Mouse (Mus musculus): Measurements from ENCODE around the gene Elk3.

Elk3 gene

GRCm38 (mm10) chr10:93331543-93331942 lies 20.6 kb upstream of the Elk3 start:
- no peak for DNase-seq (ENCODE audit: low spot score)

DNA sequence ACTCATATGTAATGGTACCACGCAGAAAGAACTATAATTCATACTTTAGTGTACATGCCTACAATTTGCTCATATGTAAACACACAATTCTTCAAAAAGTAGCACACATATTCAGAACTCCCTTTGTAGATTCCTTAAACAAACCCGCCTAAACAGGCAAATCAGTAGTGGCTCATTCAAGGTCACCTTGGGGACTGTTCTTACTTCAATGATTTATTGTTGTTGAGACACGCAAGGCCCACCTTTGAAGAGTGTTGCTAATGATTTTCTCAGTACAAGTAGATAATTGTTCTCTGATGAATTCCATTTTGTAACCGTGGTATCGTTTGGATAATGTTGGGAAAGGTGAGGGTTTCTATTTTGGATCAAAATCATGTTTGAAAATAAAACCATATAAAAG lies 17.4 kb upstream of the Elk3 start:
- DNase-seq (ENCODE audit: low spot score) = no peak

DNA sequence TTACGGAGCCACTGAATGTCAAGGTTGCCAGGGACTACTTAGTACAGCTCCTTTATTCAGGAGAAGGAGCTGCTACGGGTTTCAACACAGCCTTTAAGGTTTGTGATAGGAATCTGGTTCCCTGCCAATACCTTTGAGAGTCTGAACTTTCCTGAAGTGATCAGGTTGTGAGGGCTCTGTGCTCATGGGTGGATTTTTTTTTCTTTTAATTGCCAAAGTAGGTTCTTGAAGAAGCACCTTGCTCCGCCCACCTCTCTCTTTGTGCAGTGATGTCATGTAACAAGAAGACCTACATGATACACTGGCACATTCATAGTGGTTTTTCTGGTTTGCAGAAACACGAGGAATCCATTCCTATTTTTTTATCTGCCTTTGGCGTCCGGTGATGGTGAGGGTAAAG lies 16.3 kb upstream of the Elk3 start:
- DNase-seq (ENCODE audit: low spot score) = no peak

GRCm38 (mm10) chr10:93326741-93327100 lies 15.8 kb upstream of the Elk3 start:
- DNase-seq (ENCODE audit: low spot score) = no peak

DNA sequence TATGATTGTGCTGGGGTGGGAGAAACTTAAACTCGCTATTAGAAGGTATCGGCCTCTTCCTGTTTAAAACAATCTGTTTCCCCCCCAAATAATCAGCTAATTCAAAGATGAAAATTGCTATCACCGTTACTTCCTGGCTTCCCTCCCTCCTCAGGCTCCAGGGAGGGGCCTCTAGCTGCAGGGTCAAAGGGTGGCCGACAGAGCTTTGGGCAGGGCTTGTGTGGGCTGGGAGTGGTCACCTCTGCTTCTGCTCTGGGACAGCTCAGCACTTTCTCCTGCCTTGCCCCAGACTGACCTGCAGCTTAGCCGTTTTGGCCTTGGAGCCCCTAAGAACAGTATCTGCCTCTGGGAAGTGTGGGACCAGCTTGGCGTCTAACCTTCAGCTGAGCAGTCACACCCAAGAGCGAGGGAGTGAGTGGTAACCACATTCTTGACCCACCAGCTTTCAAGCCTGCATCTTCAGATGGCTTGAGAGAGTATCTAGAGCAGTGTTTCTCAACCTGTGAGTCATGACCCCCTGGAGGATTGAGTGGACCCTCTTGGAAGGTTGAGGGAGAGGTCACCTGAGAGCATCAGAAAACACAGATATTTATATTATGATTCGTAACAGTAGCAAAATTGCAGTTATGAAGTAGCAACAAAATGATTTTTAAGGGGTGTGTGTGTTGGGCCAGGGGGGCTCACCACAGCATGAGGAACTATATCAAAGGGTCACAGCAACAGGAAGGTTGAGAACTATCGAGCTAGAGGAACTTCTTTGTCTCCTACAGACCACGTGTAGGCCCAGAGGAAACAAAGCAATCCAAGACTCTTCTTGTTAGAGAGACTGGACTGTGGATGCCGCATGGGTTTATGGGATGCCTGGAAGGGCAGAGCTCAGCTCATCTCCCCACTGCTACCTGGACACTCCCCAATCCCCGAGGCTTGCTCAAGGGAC lies 15.1 kb upstream of the Elk3 start:
- DNase-seq (ENCODE audit: low spot score) = no peak

- DNase-seq (ENCODE audit: low spot score) = no peak
Observed at GRCm38 (mm10) chr10:93325369-93325768, 14.4 kb upstream of the Elk3 start.

GRCm38 (mm10) chr10:93324438-93324837 lies 13.5 kb upstream of the Elk3 start:
- no peak for DNase-seq (ENCODE audit: low spot score)

GRCm38 (mm10) chr10:93323659-93324058 lies 12.7 kb upstream of the Elk3 start:
- no peak for DNase-seq (ENCODE audit: low spot score)

GRCm38 (mm10) chr10:93321763-93322162 lies 10.8 kb upstream of the Elk3 start:
- DNase-seq (ENCODE audit: low spot score) = no peak

DNA sequence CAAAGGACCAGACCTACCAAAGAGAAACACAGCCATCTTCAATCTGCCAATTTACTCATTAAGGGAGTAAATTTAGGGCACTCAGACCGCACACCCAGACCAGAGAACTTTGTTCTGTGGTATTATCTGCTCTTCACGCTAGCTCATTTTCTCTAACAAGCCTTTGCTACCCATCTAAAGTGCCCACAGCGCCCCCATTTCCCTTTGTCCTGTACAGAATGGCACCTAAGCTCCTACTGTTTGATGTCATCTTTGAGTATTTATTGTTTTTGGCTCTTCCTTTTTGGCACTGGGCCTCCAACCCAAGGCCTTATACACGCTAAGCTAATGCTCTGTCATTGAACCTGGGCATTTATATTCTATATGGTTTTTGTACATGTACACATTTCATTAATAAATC lies 9.2 kb upstream of the Elk3 start:
- DNase-seq (ENCODE audit: low spot score) = no peak

DNA sequence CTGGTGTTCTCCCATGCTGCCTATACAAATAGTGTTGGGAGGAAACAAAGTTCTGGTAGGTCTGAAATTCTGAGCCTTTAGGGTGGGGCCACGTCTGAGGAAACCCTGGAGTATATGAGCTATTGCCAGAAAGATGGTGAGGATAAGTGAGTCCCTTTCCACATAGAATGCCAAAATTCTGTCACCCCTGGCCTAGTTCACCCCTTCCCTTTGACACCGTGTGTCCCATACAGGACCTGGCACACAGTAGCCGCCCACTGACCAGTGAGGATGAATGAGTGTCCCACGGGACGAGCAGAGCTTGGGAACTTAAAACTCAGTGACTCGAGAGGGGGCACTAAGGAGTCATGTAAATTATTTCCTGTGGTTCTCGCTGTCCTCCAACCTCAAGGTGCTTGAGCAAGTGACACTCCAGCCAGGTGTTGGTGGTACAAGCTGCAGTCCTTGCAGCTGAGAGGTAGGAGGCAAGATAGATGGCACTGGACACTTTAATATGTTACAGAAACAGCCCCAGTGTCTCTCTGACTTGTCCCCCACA lies 8.7 kb upstream of the Elk3 start:
- no peak for DNase-seq (ENCODE audit: low spot score)

GRCm38 (mm10) chr10:93316909-93317308 lies 6.0 kb upstream of the Elk3 start:
- DNase-seq (ENCODE audit: low spot score) = no peak

DNA sequence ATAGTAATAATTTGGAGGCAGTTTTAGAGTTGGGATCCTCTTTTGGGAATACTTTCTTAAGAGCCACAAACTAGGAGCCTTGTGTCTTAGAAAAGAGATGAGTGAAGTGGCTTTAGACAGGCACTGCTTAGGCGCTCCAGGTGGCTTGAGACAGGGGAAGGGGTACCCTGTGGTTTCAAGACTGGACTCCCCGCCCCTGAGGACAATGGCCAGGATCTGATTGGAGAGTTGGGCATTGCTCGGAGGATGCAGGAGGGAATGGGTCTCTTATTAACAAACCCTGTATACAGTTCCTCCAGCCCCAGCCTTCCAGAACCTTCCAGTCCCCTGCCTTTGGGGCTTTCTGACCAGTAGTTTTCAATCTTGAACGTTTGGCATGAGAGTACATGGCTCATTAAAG lies 641 bp upstream of the Elk3 start:
- no peak for DNase-seq (ENCODE audit: low spot score)

DNA sequence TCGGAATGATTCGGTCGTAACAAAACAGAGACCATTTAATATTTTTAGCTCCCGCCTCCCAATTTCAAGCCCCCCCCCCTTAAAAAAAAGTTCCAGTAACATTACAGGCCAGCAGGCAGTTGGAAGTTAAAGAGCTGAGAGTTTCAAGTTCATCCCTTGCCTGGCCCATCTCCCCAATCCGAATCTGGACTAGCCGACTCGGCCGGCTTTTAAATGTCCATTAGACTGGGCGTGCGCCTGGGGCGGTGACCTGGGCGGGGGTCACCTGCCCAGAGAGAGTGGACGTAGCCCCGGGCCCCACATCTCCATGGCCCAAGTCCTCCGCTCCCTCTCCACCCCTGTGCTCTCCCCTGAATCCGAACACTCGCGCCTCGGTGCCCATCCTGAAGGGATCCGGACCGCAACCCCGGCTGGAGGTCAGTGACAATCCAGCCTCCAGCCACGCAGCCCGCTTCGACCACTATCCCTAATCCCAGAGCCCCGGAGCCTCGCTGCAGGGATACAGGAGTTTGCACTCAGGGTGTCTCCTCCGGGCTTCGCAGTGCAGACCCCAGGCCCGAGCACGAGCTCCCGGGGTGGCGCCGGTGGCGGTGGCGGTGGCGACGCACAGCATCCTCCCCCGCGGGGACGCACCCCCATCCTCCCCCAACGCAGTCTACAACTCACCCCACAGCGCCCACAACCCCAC lies 857 bp downstream of the Elk3 start:
- no peak for DNase-seq (ENCODE audit: low spot score)

DNA sequence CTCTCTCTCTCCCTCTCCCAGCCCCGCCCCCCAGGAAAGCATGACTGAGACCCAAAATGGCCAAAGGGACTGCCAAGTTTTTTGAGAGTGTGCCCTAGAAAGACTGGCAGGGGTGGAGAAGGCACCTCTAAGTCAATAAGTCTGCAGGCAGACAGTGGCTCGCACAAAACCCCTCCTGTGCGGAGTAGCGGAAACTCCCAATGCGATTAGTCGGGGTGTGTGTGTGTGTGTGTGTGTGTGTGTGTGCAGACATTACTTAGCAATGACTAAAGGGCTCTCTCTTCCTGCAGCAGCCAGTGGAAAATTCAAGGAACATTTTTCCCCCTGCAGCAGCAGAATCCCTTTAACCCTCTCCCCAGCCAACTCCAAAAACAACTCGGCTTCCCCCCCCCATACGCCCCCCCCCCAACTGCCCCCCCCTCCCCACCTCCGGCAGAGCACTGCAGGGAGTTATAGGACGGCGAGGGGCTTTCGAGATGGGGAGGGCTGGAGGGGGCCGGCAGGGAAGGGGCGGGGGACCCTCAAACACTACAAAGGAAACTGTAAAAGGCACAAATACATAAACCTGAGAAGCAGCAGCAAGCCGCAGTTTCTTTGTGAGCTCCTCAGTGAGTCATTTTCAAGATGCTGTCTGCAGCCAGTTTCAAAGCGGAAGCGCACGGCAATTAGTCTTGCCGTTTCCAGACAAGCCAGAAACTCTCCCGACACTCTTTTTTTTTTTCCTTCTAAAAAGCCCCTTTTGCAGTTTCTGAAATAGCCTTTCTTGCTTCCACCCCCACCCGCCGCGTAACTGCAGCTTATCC lies 1.6 kb downstream of the Elk3 start:
- DNase-seq (ENCODE audit: low spot score) = no peak

DNA sequence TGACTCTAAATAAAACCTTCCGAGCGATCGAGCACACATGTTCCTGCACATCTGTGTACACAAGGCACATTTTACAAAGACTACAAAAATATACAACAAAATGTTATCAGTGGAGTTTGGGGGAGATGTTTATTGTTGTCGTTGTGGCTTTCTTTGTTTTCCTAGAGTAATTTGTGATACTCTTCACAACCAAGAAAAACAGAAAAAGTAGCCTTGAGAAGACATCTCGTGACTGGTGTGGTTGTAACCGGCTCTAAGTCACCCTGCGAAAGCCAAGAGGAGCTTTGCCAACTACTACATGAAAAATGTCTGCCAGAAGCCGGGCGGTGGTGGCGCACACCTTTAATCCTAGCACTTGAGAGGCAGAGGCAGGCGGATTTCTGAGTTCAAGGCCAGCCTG lies 4.6 kb downstream of the Elk3 start:
- DNase-seq (ENCODE audit: low spot score) = no peak

DNA sequence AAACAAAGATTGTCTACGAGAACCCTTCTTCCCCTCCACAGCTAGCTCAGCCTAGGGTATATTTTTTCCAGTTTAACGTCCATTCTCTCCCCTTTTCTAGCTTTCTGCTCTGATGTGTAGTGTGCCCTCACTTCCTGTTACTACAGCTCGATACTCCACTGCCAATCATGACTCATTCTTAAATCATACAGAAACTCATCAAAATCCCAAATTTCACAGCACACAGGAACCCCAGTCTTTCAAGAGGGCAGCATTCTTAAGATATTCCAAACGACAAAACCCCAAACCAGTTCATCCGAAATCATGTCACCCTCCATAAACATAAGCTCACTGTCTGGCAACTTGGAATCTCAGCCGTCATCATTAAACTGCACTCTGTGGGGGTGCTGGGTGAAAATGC lies 5.0 kb downstream of the Elk3 start:
- DNase-seq (ENCODE audit: low spot score) = no peak

DNA sequence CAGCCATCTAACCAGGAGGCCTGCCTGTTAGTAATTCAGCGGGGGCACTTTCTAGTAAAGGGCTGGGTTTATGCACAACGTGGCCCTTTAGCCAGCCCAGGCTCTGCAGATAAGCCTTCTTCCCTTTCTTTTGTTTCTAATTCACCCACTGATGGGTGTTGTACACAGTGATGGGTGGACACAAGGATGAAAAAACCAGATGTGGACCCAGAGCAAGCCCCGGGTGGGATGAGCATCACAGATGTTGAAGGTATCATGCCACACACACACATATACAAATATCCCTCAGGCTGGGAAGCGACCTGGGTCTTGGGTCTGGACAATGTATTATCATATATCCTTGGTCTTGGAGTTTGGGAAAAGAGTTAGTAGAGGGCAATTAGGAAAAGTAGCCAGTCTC lies 7.7 kb downstream of the Elk3 start:
- DNase-seq (ENCODE audit: low spot score) = no peak

- DNase-seq (ENCODE audit: low spot score) = no peak
Observed at GRCm38 (mm10) chr10:93301831-93302230, 9.1 kb downstream of the Elk3 start.

GRCm38 (mm10) chr10:93298208-93298607 lies 12.7 kb downstream of the Elk3 start:
- DNase-seq (ENCODE audit: low spot score) = no peak

DNA sequence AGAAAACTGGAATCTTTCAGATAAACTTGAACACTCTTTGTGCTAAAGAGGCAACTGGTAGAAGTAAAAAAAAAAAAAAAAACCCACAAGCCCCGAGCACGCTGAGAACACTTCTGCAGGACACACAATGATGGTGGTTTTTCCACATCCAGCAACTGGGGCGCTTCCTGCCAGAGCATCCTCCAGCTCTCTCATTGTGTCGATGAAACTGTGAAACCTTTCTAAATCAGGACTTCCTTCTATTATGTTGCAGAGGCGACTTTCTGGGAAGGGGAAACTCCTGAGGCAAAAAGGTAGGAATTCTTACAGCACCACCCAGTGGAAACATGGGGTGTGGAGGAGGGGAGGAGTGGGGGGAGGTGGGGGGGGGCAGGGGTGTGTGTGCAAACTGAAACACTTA lies 13.2 kb downstream of the Elk3 start:
- DNase-seq (ENCODE audit: low spot score) = no peak

- DNase-seq (ENCODE audit: low spot score) = no peak
Observed at GRCm38 (mm10) chr10:93294547-93295219, 16.3 kb downstream of the Elk3 start.

All from layer of hippocampus, adult 11-12 months (tissue).